Mouse (Mus musculus): ENCODE measurements around the gene Jmjd7.

Jmjd7 gene

DNA sequence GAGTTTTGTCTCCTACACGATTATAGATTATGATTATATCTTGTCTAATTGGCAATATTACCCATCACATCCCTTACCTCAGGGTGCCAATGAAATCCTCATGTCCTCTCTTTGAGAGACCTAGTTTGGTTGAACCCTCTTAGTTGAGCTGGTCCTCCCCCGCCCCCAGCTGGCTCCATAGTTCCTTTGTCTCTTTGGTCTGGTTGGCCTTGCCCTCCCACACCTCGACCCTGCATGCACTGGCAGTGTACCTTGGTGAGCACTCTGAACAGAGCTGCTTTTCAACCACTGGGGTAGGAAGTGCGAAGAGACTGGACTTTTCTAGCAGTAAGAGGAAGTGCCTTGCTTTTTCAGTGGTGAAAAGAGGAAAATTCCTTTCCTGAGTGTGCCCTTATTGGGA is 25.3 kb upstream of the Jmjd7 start:
- ChIA-PET POLR2A (interaction anchor here in 3 of 4 experiments (0.6 to 1.7 kb wide), 12 partner anchors 8 to 348 kb away, joined by 3 to 6 read pairs (median 3); partner anchors contain the start of gene Mga (in 1 of the 3)), CTCF (interaction anchor here in 3 of 4 experiments (0.6 to 1.1 kb wide), 7 partner anchors 20 to 1071 kb away, joined by 3 to 15 read pairs (median 6); no protein-coding TSS in a partner anchor)

GRCm38 (mm10) chr2:120003970-120004369 is 23.3 kb upstream of the Jmjd7 start:
- CTCF ChIA-PET = no interaction called here
- POLR2A ChIA-PET = interaction anchor here in 1 of 4 experiments (0.9 kb wide), 1 partner anchor 14 kb away, joined by 3 read pairs; no protein-coding TSS in a partner anchor

DNA sequence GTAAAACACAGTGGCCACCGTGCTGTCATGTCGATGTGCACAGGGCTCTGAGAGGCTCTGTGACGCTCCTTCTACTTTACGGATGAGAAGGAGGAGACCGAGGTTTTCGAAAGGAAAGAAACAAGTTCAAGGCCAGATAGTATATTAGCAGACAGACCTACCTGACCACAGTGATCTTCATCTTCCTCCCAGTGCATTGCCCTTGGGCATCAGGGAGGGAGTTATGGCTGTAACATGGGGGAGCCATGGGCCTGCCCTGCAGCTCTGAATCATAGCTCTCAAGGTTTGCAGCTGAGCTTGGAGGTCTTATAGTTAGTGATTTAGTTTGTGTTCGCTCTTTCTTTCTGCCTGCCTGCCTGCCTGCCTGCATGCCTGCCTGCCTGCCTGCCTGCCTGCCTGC is 20.6 kb upstream of the Jmjd7 start:
- POLR2A ChIA-PET = interaction anchor here in 1 of 4 experiments (2.0 to 2.3 kb wide), 2 partner anchors 8 to 20 kb away, joined by 6 to 13 read pairs; no protein-coding TSS in a partner anchor
- CTCF ChIA-PET = interaction anchor here (1.1 to 1.7 kb wide), 4 partner anchors 20 to 121 kb away, joined by 3 to 5 read pairs (median 4); no protein-coding TSS in a partner anchor

- ChIA-PET POLR2A (interaction anchor here in 1 of 4 experiments (0.5 kb wide), 1 partner anchor 531 kb away, joined by 3 read pairs; no protein-coding TSS in a partner anchor), CTCF (no interaction called here)
These were observed 19.5 kb upstream of the Jmjd7 start for GRCm38 (mm10) chr2:120007680-120008210.

GRCm38 (mm10) chr2:120008672-120009071 is 18.6 kb upstream of the Jmjd7 start:
- POLR2A ChIA-PET = interaction anchor here in 2 of 4 experiments (0.6 to 4.9 kb wide), 4 partner anchors 12 to 202 kb away, joined by 3 to 33 read pairs (median 3); partner anchors contain the start of gene Mapkbp1 (in 1 of the 2)
- CTCF ChIA-PET = interaction anchor here in 2 of 4 experiments (0.6 to 1.1 kb wide), 3 partner anchors 8 to 561 kb away, joined by 3 to 4 read pairs (median 3); no protein-coding TSS in a partner anchor

GRCm38 (mm10) chr2:120011462-120012200 is 15.7 kb upstream of the Jmjd7 start:
- POLR2A ChIA-PET = interaction anchor here in 3 of 4 experiments (0.6 to 4.9 kb wide), 12 partner anchors 9 to 543 kb away, joined by 3 to 33 read pairs (median 3); partner anchors contain the start of gene Mapkbp1 (in 2 of the 3)
- CTCF ChIA-PET = interaction anchor here (0.6 to 4.5 kb wide), 28 partner anchors 9 to 208 kb away, joined by 3 to 31 read pairs (median 4); partner anchors contain the start of gene Mapkbp1 (in 2 of the 4)

DNA sequence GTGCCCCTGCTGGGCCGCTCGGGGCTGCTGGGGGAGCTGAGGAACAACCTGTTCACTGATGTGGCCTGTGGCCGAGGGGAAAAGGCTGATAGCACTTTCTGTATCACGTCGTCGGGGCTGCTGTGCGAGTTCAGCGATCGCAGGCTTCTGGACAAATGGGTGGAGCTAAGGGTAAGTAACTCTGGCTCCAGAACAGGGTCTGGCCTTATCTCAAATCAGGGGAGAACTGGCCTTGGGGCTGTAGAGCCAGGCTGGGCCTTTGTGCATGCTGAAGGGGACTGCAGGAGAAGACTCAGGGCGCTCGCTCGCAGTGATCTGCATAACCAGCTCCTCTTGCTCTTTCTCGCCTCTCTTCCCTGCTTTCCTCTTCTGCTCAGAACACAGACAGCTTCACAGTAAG is 14.4 kb upstream of the Jmjd7 start:
- POLR2A ChIA-PET = interaction anchor here in 1 of 4 experiments (0.7 to 4.9 kb wide), 4 partner anchors 22 to 48 kb away, joined by 3 to 33 read pairs (median 4); partner anchors contain the start of gene Mapkbp1
- CTCF ChIA-PET = interaction anchor here in 1 of 4 experiments (4.5 kb wide), 1 partner anchor 41 kb away, joined by 31 read pairs; the partner anchor contains the start of gene Mapkbp1

DNA sequence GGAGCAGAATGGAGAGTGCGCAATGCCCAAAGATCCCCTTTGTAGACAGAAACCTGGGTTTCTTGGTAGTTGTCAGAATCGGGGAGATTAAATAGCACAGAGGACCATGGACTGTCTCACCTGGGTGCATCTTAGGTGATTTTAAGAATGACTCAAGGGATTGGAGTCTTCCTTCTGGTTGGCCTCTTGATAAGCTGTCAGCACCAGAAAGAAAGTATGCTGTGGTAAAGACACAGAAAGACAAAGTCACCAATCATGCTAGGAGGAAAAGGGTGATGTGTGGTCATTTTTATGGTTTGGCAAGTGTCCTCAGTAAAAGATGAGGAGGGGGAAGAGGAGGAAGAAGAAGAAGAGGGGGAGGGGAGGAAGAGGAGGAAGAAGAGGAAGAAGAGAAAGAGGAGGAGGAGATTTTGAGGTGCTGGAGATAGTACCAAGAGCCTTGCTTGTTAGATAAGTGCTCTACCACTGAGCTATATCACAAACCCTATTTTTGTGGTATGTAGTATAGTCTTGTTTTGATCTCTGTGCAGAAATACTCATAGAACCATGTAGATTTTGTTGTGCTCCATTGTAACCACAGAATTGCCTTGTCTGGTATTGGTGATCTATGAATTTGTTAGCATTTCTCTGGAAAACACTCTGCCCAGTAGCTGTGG is 13.3 kb upstream of the Jmjd7 start:
- ChIA-PET POLR2A (interaction anchor here in 1 of 4 experiments (0.8 to 2.8 kb wide), 4 partner anchors 8 to 28 kb away, joined by 3 to 13 read pairs (median 6); partner anchors contain the start of genes Gm28042 and Jmjd7), CTCF (interaction anchor here in 2 of 4 experiments (0.6 to 1.7 kb wide), 3 partner anchors 54 to 152 kb away, joined by 3 read pairs; no protein-coding TSS in a partner anchor)

DNA sequence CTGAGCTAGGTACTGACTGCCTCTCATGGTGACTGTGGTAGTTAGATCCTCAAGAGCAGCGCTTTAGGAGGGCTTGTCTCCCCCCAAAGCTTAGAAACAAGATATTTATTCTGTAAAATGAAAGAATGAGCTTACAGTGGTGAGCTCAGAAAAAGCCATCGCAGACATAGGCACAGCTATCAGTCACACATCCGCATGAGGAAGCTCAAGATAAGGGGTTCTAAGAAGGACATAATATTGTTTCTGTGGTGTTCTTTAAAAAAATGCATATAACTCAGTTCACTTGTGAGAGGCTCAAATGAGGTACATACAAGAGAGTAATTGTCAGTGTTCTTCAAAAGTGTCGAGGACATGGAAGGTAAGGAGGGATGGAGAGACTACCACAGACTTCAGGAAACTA is 11.4 kb upstream of the Jmjd7 start:
- CTCF ChIA-PET = interaction anchor here in 2 of 4 experiments (1.0 to 1.7 kb wide), 4 partner anchors 52 to 263 kb away, joined by 3 to 4 read pairs (median 3); no protein-coding TSS in a partner anchor
- POLR2A ChIA-PET = interaction anchor here in 2 of 4 experiments (0.6 to 2.8 kb wide), 8 partner anchors 9 to 81 kb away, joined by 3 to 13 read pairs (median 5); partner anchors contain the start of genes Gm28042 (in 2 of the 2) and Jmjd7 (in 2 of the 2)

- ChIA-PET POLR2A (interaction anchor here in 3 of 4 experiments (0.6 to 2.2 kb wide), 9 partner anchors 10 to 224 kb away, joined by 3 to 12 read pairs (median 3); partner anchors contain the start of genes Gm28042 (in 2 of the 3), Jmjd7 (in 2 of the 3) and Mapkbp1 (in 1 of the 3)), CTCF (interaction anchor here in 2 of 4 experiments (0.6 to 1.6 kb wide), 2 partner anchors 51 to 57 kb away, joined by 3 to 5 read pairs; no protein-coding TSS in a partner anchor)
These were observed 9.7 kb upstream of the Jmjd7 start for GRCm38 (mm10) chr2:120017599-120017998.

DNA sequence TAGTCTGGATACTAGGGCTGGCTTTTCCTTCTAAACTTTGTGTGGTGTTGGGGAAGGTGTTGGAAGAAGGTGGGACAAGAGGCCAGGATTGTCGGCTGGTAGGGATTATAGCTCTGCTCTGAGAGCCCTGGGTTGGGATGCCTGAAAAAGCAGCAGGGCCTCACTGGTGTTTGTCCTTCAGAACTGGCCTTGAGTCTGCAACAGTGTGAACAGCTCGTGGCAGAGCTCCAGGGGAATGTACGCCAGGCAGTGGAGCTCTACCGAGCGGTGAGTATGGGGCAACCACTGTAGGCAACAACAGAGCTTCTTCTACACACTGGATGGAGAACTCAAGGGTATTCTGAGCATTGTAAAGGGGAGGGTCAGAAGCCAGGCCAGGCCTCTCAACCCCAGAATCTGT is 2.9 kb upstream of the Jmjd7 start:
- CTCF ChIA-PET = no interaction called here
- POLR2A ChIA-PET = interaction anchor here in 2 of 4 experiments (0.6 to 2.0 kb wide), 4 partner anchors 9 to 934 kb away, joined by 3 to 5 read pairs (median 4); partner anchors contain the start of gene Pla2g4b (in 1 of the 2)

DNA sequence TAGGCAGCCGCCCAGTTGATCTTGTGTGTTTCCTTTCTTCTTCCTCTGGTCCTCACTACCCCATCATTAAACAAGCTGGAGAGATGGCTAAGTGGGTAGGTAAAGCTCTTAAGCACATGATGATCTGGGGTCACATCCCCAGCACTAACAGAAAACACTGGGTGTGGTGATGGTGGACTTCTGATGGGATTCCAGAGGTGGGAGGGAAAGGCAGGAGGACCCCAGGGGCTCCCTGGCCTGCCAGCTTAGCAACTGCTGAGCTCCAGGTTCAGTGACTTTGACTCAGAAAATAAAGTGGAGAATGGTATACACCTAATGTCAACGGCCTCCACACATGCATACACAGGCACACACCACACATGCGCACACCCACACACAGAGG is 658 bp downstream of the Jmjd7 start:
- CTCF ChIA-PET = interaction anchor here (0.7 to 1.5 kb wide), 5 partner anchors 33 to 146 kb away, joined by 3 to 5 read pairs (median 4); no protein-coding TSS in a partner anchor
- POLR2A ChIA-PET = interaction anchor here (0.6 to 3.1 kb wide), 40 partner anchors 8 to 1387 kb away, joined by 3 to 12 read pairs (median 4); partner anchors contain the start of genes Mapkbp1 (in 2 of the 4), Ino80 (in 1 of the 4) and Rpap1 (in 1 of the 4)

DNA sequence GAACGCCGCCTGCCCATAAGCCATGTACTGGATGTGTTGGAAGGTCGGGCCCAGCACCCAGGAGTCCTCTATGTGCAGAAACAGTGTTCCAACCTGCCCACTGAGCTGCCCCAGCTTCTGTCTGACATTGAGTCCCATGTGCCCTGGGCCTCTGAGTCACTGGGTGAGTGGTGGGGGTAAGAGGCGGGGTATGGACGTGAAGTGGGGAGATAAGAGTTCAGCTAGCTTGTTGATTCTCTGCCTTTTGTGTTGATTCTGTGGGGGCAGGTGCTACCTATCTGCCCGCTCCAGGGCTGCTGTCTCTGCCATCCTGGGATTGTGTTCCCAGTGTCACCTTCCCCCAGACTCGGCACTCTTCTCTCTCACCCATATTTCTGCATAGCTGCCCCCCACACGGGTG is 3.1 kb downstream of the Jmjd7 start:
- CTCF ChIA-PET = no interaction called here
- POLR2A ChIA-PET = interaction anchor here in 2 of 4 experiments (0.6 to 1.2 kb wide), 2 partner anchors 9 to 54 kb away, joined by 3 read pairs; no protein-coding TSS in a partner anchor

DNA sequence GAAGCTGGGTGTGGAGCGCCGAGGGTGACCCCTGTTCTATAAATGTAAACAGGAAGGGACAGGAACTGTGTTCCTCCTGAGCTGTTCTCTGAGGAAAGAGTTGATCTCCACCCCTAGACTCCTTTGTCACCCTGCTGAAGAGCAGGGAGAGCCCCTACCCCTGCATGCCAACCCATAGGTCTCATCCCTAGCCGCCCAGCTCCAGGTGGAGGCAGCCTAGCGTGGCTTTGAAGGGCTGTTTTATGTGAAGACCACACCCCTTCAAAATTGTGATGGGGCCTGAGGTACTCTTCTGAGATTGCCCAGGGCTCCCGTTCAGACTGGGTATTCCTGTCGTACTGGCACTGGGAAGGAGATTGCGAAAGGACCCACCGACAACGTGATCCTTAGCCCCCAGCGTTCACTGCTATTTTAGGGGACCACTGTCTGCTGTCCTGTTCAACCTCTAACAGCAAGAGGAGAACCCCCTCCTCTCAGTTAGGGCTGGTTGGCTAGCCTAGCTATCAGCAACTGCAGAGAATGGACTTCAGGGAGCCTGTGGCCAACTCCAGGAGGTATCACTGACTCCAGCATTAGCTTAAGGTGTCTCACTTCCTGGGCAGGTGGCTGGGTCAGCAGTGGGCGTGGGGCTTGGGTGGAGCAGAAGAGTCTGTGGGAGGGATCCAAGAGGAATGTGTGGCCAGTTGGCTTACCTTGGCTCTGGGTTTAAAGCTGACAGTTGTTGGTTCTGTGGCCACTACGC is 5.6 kb downstream of the Jmjd7 start, which contains the start of gene Pla2g4b:
TSS of gene Pla2g4b (plus strand) at position 692 of the 742 bp plus-strand sequence.
- ChIA-PET CTCF (interaction anchor here in 2 of 4 experiments (0.6 to 1.7 kb wide), 2 partner anchors 35 to 93 kb away, joined by 7 to 9 read pairs; no protein-coding TSS in a partner anchor), POLR2A (interaction anchor here in 3 of 4 experiments (0.6 to 3.4 kb wide), 12 partner anchors 9 to 189 kb away, joined by 3 to 13 read pairs (median 3); no protein-coding TSS in a partner anchor)

DNA sequence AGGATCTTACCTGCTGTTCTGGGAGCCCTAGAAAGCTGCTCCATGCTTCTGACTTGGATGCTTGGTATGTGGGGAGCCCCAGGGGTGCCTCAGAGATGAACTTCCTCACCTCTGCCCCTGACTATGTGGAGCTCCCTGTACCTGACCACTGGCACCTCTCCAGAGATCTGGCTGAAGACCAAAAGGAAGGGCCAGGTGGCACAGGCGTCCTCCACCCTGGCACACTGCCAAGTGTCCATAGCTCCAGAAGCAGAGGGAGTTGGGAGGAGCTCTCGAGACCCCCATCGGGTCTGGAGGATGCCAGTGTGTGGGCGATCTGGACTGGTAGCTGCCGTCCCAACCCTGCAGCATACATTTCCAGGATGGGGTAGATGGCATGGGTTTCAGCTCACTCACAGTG is 6.4 kb downstream of the Jmjd7 start:
- CTCF ChIA-PET = interaction anchor here in 1 of 4 experiments (1.7 kb wide), 1 partner anchor 34 kb away, joined by 7 read pairs; no protein-coding TSS in a partner anchor
- POLR2A ChIA-PET = interaction anchor here in 3 of 4 experiments (0.6 to 3.4 kb wide), 9 partner anchors 8 to 55 kb away, joined by 3 to 13 read pairs (median 3); no protein-coding TSS in a partner anchor

DNA sequence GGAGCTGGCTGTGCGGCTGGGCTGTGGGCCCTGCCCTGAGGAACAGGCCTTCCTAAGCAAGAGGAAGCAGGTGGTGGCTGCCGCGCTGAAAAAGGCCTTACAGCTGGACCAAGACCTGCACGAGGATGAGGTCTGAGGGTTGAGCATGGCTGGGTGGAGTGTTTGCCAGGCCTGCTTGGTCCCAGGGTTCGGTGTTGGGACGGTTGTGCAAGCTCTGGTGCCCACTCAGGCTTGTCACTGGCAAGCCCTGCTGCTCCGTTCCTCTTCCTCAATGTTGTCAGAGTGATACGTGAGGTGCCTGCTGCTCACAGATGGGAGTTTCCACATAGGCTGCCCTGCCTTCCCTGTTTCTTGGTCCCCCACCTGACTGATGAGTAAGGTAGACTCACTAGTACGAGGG is 10.5 kb downstream of the Jmjd7 start:
- CTCF ChIA-PET = interaction anchor here in 1 of 4 experiments (1.6 to 2.0 kb wide), 2 partner anchors 12 to 66 kb away, joined by 4 to 7 read pairs; partner anchors contain the start of gene Mapkbp1

More for the DNA sequence above, 10.5 kb downstream of the Jmjd7 start:
- POLR2A ChIA-PET = interaction anchor here in 3 of 4 experiments (0.6 to 1.5 kb wide), 6 partner anchors 10 to 163 kb away, joined by 3 to 6 read pairs (median 4); no protein-coding TSS in a partner anchor

Measured in embryonic stem cell, embryonic (primary cell).